Mouse (Mus musculus) heart, postnatal 0 days (tissue): ENCODE measurements around the gene Fbxo34.

Source experiments
- CTCF ChIP-seq: IDR thresholded peaks from 2 replicates; pipeline ENCODE4 v1.5.1; 2016; ENCODE audit warnings: antibody characterized with exemption, control low read depth, low read depth
- EP300 ChIP-seq: IDR thresholded peaks from 2 replicates; pipeline ENCODE4 v1.6.1; 2016; ENCODE audit warnings: antibody characterized with exemption, low read depth

- TF ChIP-seq CTCF (no peak), EP300 (no peak)
These were observed 112.9 kb downstream of the Fbxo34 start for GRCm38 (mm10) chr14:47563106-47563505.
